Mouse (Mus musculus) liver, embryonic 13.5 days (tissue): ENCODE data around the gene Ispd. TPM values are rescaled to one million over a fixed set of nuclear protein-coding genes. Genes with fewer than 3 reads are reported as not detected.

ENCODE experiments used
- ATAC-seq: fragments of 200-750 bp; cut with Nextera tagmentation; 2 replicates; pipeline ENCODE4 v1.8.0; 2017; ENCODE audit warnings: low read depth, mild to moderate bottlenecking, moderate number of reproducible peaks, moderate library complexity
- DNase-seq: peaks from one replicate; pipeline ENCODE4 v3.0.0; 2022
- H3K27ac ChIP-seq: fragments of 300-500 bp; sonication (generic); 2 replicates; pipeline ENCODE4 v1.5.1; 2015; ENCODE audit warnings: moderate library complexity, mild to moderate bottlenecking, inconsistent platforms
- H3K27me3 ChIP-seq: fragments of 300-500 bp; sonication (generic); 2 replicates; pipeline ENCODE4 v1.6.1; 2015; ENCODE audit warnings: mild to moderate bottlenecking, inconsistent platforms
- H3K36me3 ChIP-seq: fragments of 300-500 bp; sonication (generic); 2 replicates; pipeline ENCODE4 v1.6.1; 2015; ENCODE audit warnings: mild to moderate bottlenecking, inconsistent platforms
- H3K4me1 ChIP-seq: fragments of 300-500 bp; sonication (generic); replicated peaks from 2 replicates; pipeline ENCODE4 v1.6.1; 2015; ENCODE audit warnings: inconsistent platforms
- H3K4me2 ChIP-seq: fragments of 300-500 bp; sonication (generic); 2 replicates; pipeline ENCODE4 v1.6.1; 2015; ENCODE audit warnings: inconsistent platforms, mild to moderate bottlenecking, moderate library complexity
- H3K4me3 ChIP-seq: fragments of 300-500 bp; sonication (generic); replicated peaks from 2 replicates; pipeline ENCODE4 v1.5.1; 2015; ENCODE audit warnings: mild to moderate bottlenecking, inconsistent platforms
- H3K9ac ChIP-seq: fragments of 300-500 bp; sonication (generic); 2 replicates; pipeline ENCODE4 v1.6.1; 2015; ENCODE audit warnings: mild to moderate bottlenecking, inconsistent platforms
- H3K9me3 ChIP-seq: fragments of 300-500 bp; sonication (generic); replicated peaks from 2 replicates; pipeline ENCODE4 v1.6.1; 2016; ENCODE audit warnings: inconsistent platforms
- WGBS: fragments of 180-500 bp; shearing (Covaris S2); methylation state at CpG from one replicate; pipeline ENCODE4 v1.1.7; 2015; ENCODE audit not compliant: insufficient replicate concordance; 5-methylcytosine and 5-hydroxymethylcytosine counted together
- polyA plus RNA-seq: library from polyadenylated mRNA; unstranded; fragments of >200 nt; fragmentation: Nextera tagmentation; extraction: Ambion mirVana; gene quantifications from 2 replicates; pipeline ENCODE4 v1.2.1, GENCODE M21; 2015

The Ispd gene
- polyA plus RNA-seq, 1 experiment from 2014 or later, result 2.0 TPM

DNA sequence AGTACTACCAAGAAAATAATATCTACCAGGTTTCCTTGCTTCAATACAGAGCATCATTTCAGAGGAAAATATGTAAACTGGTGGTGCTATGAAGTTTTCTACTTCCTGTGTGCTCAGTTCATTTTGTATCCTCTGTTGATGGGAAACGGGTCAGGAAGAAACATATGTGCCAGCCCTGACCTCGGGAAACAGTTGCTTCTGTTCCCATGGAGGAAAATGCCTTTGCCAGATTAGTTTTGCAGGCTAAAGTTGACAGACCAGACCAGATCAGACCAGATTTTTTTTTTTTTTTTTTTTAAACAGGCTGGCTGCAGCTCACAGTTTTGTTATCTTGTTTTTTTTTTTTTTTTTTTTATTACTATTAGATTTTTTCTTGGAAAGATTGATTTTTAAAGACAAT, 293.2 kb downstream of the Ispd start:
- 43% methylated on average over 2 of the region's 2 CpGs for WGBS
- Histone ChIP-seq H3K27me3 (no peaks in the 10 kb centered on the region), H3K36me3 (no peaks in the 10 kb centered on the region), H3K9ac (no peak overlapping the region), H3K27ac (no peak overlapping the region), H3K4me1 (no peaks in the 10 kb centered on the region), H3K4me2 (no peak overlapping the region), H3K4me3 (no peak overlapping the region), H3K9me3 (no peaks in the 10 kb centered on the region)
- no peak for DNase-seq
- no peak for ATAC-seq

DNA sequence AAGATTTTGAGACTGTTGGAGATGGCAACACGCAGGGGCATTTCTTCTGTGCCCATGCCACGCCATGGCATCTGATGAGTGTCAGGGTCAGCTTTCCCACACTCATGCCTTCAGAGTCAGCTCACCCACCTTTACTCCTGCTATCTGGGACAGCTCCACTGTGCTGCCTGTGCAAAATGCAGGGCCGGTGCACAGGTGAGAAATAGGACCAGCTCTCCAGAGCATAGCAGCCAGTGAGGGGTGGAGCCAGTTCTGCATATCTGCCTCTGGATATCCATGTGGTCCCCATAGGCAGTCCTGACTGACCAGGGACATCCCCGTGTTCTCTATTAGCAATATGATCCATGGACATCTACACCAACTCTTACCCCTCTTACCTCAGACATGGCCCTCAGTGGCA, 297.0 kb downstream of the Ispd start:
- H3K36me3 ChIP-seq, result no peaks in the 10 kb centered on the region
- ATAC-seq (no peak), DNase-seq (no peak)
- H3K4me2 ChIP-seq, result no peak overlapping the region
- WGBS, result 66% methylated on average over 4 of the region's 4 CpGs
- H3K9me3 ChIP-seq, result no peaks in the 10 kb centered on the region
- no peak overlapping the region for H3K4me3 ChIP-seq
- no peaks in the 10 kb centered on the region for H3K27me3 ChIP-seq
- no peak overlapping the region for H3K27ac ChIP-seq
- H3K9ac ChIP-seq, result no peak overlapping the region
- no peaks in the 10 kb centered on the region for H3K4me1 ChIP-seq

DNA sequence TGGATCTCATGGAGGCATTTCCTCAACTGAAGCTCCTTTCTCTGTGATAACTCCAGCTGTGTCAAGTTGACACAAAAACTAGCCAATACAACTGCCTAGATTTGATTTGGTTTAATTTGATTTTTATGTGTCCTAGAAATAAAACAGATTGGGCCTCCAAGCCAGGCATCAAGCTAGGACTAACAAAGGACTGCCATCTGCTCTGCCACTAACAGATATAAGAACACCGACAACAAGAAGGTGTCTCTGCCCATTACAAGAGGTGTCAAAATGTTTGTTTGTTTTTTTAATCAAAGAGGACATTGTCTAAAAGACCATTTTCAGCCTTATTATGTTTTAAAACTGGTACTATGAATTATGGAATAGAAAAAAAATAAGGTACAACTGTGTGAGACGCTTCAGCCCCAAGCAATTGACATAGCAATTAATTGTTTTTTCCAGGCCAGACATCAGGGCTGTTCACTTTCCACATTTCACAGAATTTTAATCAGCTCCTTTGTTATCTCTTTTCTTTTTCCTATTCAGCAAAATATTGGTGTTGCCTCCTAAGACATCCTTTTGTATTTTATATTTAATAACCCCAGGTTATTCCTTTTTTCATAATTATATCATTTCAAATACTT, 299.7 kb downstream of the Ispd start:
- Histone ChIP-seq H3K27me3 (no peaks in the 10 kb centered on the region), H3K4me2 (no peak overlapping the region), H3K4me3 (no peak overlapping the region), H3K27ac (no peak overlapping the region), H3K36me3 (no peaks in the 10 kb centered on the region), H3K4me1 (no peaks in the 10 kb centered on the region), H3K9me3 (no peaks in the 10 kb centered on the region), H3K9ac (no peak overlapping the region)
- ATAC-seq, result no peak
- DNase-seq, result no peak
- 72% methylated on average over 2 of the region's 2 CpGs for WGBS

DNA sequence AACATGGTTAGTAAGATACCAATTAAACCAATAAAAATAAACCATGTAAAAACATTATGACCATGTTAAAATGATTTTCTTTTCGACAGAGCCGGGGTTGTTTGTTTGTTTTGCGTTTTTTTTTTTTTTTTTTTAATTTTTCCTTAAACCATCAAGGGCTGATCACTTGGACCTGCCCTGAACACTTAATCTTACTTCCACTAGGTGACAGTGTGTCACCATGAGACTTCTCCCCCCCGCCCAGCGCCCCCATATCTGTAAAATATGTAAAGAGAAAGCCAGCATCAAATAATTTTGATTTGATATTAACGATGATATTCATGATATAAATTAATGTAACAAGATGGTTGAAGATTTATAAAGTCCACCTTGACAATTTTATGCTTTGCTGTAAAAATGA, 300.5 kb downstream of the Ispd start:
- no peak for ATAC-seq
- 56% methylated on average over 6 of the region's 6 CpGs for WGBS
- no peak overlapping the region for H3K9ac ChIP-seq

DNA sequence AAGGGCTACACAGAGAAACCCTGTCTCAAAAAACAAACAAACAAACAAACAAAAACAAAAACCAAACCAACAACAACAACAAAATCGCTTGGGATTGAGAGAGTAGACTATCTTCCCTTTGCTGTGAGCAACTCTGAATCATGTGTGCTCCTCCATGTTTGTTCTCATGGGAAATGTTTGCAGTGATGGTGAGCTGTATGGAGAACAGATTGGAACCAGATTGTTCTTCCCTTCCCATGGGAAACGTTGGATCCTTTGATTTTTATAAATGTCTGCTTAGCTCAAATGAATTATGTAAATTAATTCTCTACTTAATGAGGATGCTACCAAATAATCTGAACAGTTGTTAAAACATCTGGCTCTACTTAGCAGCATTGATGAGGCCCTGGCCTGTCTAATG, 312.8 kb downstream of the Ispd start:
- Histone ChIP-seq H3K9ac (no peak overlapping the region), H3K4me2 (no peak overlapping the region), H3K4me1 (no peaks in the 10 kb centered on the region), H3K9me3 (no peaks in the 10 kb centered on the region), H3K27me3 (no peaks in the 10 kb centered on the region), H3K4me3 (no peak overlapping the region), H3K27ac (no peak overlapping the region), H3K36me3 (no peaks in the 10 kb centered on the region)
- 58% methylated on average over 2 of the region's 2 CpGs for WGBS
- ATAC-seq, result no peak
- no peak for DNase-seq

More for the DNA sequence above, 300.5 kb downstream of the Ispd start:
- Histone ChIP-seq H3K36me3 (no peaks in the 10 kb centered on the region), H3K4me3 (no peak overlapping the region), H3K4me2 (no peak overlapping the region), H3K27me3 (no peaks in the 10 kb centered on the region), H3K9me3 (no peaks in the 10 kb centered on the region), H3K27ac (no peak overlapping the region), H3K4me1 (no peaks in the 10 kb centered on the region)
- no peak for DNase-seq

DNA sequence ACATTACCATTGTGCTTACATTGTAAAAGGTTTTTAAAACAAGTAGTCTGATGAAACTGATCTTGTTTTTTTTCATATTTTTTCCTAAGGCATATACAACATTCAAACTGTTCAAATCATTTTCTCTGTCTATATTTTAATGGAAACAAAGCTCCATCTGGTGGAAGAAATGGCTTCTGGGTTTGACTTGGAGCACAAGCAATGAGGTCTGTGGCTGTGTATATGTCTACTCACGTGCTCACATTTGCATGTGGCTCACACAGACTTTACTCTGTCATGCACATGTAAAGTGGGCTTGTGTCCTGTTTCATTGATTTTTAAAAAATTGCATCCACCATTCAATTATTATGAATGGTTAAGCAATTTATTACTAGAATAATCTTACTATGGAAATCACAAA, 323.1 kb downstream of the Ispd start:
- no peak for ATAC-seq
- WGBS, result 40% methylated on average over 1 of the region's 1 CpGs
- H3K27ac ChIP-seq, result no peak overlapping the region
- no peaks in the 10 kb centered on the region for H3K9me3 ChIP-seq
- H3K4me1 ChIP-seq, result no peaks in the 10 kb centered on the region
- no peak for DNase-seq
- H3K27me3 ChIP-seq, result no peaks in the 10 kb centered on the region
- H3K4me3 ChIP-seq, result no peak overlapping the region
- no peak overlapping the region for H3K4me2 ChIP-seq
- H3K36me3 ChIP-seq, result no peaks in the 10 kb centered on the region
- no peak overlapping the region for H3K9ac ChIP-seq

DNA sequence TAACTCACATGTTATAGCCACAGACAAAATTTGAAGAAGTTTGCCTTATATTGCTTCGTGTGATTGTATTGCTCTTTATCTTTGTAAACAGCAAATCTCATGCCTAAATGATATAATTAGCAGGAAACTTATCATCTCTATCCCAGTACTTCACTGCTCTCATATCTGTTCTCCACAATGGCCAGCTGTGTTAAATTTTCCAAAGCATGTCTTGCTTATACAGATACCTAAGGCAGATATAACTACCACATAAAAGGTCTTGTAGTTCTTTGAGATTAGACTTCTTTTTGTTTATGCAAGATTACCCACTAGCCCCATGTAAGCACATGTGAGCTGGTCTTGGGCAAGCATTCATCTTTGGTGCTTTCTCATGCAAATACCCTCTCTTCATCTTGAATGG, 327.6 kb downstream of the Ispd start:
- H3K9ac ChIP-seq, result no peak overlapping the region
- H3K27ac ChIP-seq, result no peak overlapping the region
- H3K4me2 ChIP-seq, result no peak overlapping the region
- H3K4me3 ChIP-seq, result no peak overlapping the region
- no peaks in the 10 kb centered on the region for H3K36me3 ChIP-seq
- DNase-seq (no peak), ATAC-seq (peak; percentile 45; the same call in 1 of the 2 replicates)
- H3K9me3 ChIP-seq, result no peaks in the 10 kb centered on the region
- H3K27me3 ChIP-seq, result no peaks in the 10 kb centered on the region
- WGBS, result 16% methylated on average over 1 of the region's 1 CpGs
- no peaks in the 10 kb centered on the region for H3K4me1 ChIP-seq

DNA sequence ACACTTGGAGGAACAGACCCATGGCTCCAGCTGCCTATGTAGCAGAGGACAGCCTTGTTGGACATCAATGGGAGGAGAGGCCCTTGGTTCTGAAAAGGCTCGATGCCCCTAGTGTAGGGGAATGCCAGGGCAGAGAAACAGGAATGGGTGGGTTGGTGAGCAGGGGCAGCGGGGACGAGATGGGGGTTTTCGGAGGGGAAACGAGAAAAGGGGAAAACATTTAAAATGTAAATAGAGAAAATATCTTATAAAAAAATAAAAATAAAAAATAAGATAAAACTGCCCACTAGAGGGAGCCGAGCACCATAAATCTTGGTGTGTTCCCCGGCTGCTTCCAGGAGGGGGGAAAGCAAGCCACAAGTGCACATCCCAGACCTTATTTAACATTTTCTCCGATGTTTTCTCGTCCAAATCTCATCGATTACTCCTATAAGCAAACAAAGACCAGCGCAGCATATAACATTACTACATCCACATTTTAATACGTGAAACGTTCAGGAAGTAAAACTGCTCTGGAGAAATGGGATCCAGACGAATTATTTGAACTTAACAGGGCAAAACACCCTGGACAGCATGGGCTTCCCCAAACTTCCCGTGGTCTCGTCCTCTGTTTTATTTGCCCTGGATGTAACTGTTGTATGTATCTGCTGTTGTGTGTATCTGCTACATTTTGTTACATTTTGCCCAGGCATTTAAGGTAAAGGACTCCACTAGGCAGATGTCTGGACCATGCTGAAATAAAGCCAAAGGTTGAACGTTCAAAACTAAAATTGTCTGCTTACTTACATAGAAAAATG, 332.8 kb downstream of the Ispd start:
- 20% methylated on average over 17 of the region's 17 CpGs for whole genome bisulfite sequencing
- no peaks in the 10 kb centered on the region for H3K9me3 ChIP-seq
- H3K27ac ChIP-seq, result no peak overlapping the region
- peak overlapping the region; percentile 30; the same call in 1 of the 2 replicates for H3K4me2 ChIP-seq
- H3K9ac ChIP-seq, result no peak overlapping the region
- ATAC-seq, result no peak
- DNase-seq, result no peak
- no peaks in the 10 kb centered on the region for H3K27me3 ChIP-seq
- H3K36me3 ChIP-seq, result no peaks in the 10 kb centered on the region
- H3K4me1 ChIP-seq, result no peaks in the 10 kb centered on the region
- H3K4me3 ChIP-seq, result no peak overlapping the region

DNA sequence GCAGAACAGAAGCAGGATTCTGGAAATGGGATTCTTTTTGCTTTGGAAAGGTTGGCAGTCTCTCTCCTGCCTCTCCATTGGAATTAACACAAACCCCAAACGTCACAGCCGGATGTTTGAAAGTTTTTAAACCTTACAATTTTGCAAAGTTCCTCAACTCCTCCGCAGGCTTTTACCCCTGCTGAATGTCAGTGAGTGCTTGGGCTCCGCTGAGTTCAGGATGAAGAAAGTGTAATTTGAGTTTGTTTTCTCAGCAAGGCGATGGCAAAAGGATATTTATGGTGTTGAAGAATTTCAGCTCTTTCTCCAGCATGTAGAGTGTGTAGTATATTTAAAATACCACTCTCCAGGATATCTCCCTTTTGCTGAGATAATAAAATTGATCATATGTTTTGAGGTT, 336.3 kb downstream of the Ispd start:
- Histone ChIP-seq H3K27ac (no peak overlapping the region), H3K36me3 (no peaks in the 10 kb centered on the region), H3K27me3 (no peaks in the 10 kb centered on the region), H3K4me1 (no peaks in the 10 kb centered on the region), H3K4me3 (no peak overlapping the region), H3K4me2 (no peak overlapping the region), H3K9ac (no peak overlapping the region), H3K9me3 (no peaks in the 10 kb centered on the region)
- DNase-seq (no peak), ATAC-seq (no peak)
- 60% methylated on average over 5 of the region's 5 CpGs for WGBS

DNA sequence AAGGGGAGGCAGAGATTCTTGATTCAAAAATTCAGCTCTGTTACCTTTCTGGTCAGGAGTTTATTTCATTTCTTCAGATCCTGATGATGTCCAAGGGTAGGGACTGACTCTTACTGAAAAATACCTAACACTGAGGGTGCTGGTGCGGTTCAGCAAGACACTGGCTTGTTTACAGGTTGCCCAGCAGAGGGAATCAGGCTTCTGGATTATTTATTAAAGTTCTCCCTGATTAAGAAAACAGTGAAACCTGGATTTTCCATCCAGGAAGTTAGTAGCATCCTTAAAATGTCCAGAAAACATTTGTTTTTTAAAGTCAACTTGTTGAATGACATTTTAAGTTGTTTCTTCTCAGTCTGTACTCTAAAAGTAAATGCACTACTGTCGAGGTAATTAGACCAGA, 337.2 kb downstream of the Ispd start:
- Histone ChIP-seq H3K9me3 (no peaks in the 10 kb centered on the region), H3K36me3 (no peaks in the 10 kb centered on the region), H3K4me2 (no peak overlapping the region), H3K4me3 (no peak overlapping the region), H3K27me3 (no peaks in the 10 kb centered on the region), H3K4me1 (no peaks in the 10 kb centered on the region), H3K27ac (no peak overlapping the region), H3K9ac (no peak overlapping the region)
- WGBS, result 59% methylated on average over 2 of the region's 2 CpGs
- ATAC-seq (no peak), DNase-seq (no peak)

DNA sequence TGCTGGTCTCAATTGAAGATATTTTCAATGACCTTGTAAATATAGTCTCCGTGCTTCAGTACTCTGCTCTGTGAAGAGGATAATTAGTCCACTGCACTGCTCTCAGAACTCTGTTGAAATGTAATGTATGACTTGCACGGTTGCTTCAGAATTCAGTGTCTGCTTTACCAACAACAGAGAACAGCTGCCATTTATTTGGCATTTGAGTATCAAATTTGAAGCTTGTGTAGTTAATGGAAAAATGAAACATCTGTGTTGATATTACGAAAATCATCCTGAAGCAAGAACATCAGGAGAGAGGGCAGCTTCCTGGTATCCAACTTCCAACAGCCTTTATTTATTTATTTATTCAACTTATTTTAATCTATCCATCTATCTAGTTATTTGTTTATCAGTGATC, 337.8 kb downstream of the Ispd start:
- no peak for ATAC-seq
- no peaks in the 10 kb centered on the region for H3K4me1 ChIP-seq
- no peak overlapping the region for H3K9ac ChIP-seq
- H3K4me3 ChIP-seq, result no peak overlapping the region
- no peaks in the 10 kb centered on the region for H3K27me3 ChIP-seq
- H3K9me3 ChIP-seq, result no peaks in the 10 kb centered on the region
- 64% methylated on average over 3 of the region's 3 CpGs for WGBS
- H3K36me3 ChIP-seq, result no peaks in the 10 kb centered on the region
- no peak for DNase-seq
- no peak overlapping the region for H3K4me2 ChIP-seq
- no peak overlapping the region for H3K27ac ChIP-seq

DNA sequence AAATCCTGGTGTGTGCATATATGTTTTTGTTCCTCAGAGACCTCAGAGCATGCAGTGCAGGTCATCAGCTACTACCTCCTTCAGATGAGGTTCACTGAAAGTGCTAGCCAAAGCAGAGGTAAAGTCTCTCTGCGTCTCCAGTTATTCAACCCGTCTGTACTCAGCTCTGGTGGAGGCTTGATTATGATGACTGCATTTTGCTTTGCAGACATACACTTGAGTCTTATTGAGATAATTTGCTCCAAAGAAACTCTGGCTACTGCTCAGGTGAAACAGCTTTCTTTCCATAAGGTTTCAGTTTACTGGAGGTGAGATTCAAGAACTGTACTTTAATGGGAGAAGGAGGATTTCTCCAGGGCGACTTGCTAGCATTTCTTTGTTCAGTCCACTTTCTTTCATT, 339.5 kb downstream of the Ispd start:
- no peaks in the 10 kb centered on the region for H3K27me3 ChIP-seq
- DNase-seq (no peak), ATAC-seq (no peak)
- no peak overlapping the region for H3K4me2 ChIP-seq
- H3K36me3 ChIP-seq, result no peaks in the 10 kb centered on the region
- no peak overlapping the region for H3K4me3 ChIP-seq
- no peak overlapping the region for H3K9ac ChIP-seq
- H3K4me1 ChIP-seq, result no peaks in the 10 kb centered on the region
- WGBS, result 64% methylated on average over 3 of the region's 3 CpGs
- H3K27ac ChIP-seq, result no peak overlapping the region
- H3K9me3 ChIP-seq, result no peaks in the 10 kb centered on the region
